ENCODE assay signal across 10 mouse cellular contexts in the genomic region with DNA sequence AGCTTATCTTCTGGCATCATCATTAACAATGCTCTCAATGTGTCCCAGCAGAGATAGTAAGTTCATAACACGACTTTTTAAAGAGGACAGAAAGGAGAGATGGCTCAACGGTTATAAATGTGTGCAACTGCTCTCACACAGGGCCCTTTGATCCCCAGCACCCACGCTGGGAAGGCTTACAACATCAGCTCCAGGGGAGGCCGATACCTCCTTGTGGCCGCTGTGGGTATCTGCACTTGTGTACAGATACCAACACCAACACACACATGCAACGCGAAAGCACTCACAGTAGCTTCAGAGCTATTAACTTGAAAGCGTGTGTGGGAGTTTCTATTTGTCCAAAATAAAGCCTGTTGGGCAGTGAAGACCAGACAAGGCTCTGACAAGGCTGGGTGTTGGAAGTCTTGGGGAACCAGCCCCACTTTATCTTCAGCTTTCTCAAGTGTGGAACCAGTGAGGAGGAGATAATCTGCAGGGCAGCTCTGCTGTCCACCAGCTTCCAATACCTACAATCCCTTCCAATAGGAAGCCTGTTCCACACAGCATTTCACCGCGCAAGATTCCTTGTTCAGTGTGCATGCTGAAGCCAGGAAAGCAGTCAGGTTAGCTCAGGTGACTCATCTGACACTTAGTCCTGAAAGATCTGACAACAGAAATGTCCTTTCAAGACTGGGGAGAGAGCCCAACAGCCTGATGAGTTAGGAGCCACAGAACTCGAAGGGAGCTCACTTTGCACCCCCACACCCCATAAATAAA. TPM values are rescaled to one million over a fixed set of nuclear protein-coding genes. Genes with fewer than 3 reads are reported as not detected.
DNase-seq lines count a peak whose midpoint lies in the region; ATAC-seq lines count a peak whose summit lies in the region.
"Had no signal": no experiment of that assay in that cellular context is flagged by ENCODE, and none has a peak within 500 bp of the region (broad histone marks: within the 10 kb centered on the region; RNA-seq: fewer than 3 reads in every experiment).

No protein-coding gene starts in this region.

- no peaks in the 10 kb centered on the region for H3K9me3 ChIP-seq in forebrain, embryonic 13.5 days (replicated peaks)
- H3K9me3 ChIP-seq in midbrain, embryonic 16.5 days (replicated peaks; ENCODE audit: control insufficient read depth, low read length, poor library complexity, severe bottlenecking), result no peaks in the 10 kb centered on the region

- H3K4me2 ChIP-seq in forebrain, embryonic 13.5 days, result peak overlapping the region; percentile 96
- H3K4me2 ChIP-seq in midbrain, embryonic 16.5 days (ENCODE audit: low read length), result peak overlapping the region; percentile 97

- WGBS in forebrain, embryonic 13.5 days, result 81% methylated on average over 11 of the region's 11 CpGs
- WGBS in midbrain, embryonic 16.5 days, result 76% methylated on average over 11 of the region's 11 CpGs

- no peak overlapping the region for H3K27ac ChIP-seq in forebrain, embryonic 13.5 days
- H3K27ac ChIP-seq in midbrain, embryonic 16.5 days (ENCODE audit: low read length), result no peak overlapping the region

- peaks cover 19% of the 10 kb centered on the region for H3K36me3 ChIP-seq in forebrain, embryonic 13.5 days (ENCODE audit: poor library complexity, severe bottlenecking)
- peaks cover 15% of the 10 kb centered on the region for H3K36me3 ChIP-seq in midbrain, embryonic 16.5 days (ENCODE audit: control insufficient read depth, insufficient read depth, low read length)

- no peak for ATAC-seq in forebrain, embryonic 13.5 days
- ATAC-seq in midbrain, embryonic 16.5 days, result no peak

- peak overlapping the region; percentile 96 for H3K4me3 ChIP-seq in forebrain, embryonic 13.5 days
- H3K4me3 ChIP-seq in midbrain, embryonic 16.5 days (ENCODE audit: low read depth, low read length), result peak overlapping the region; percentile 93

- no peaks in the 10 kb centered on the region for H3K27me3 ChIP-seq in forebrain, embryonic 13.5 days
- no peaks in the 10 kb centered on the region for H3K27me3 ChIP-seq in midbrain, embryonic 16.5 days (ENCODE audit: control insufficient read depth, insufficient read depth, low read depth, low read length)

- peaks cover 32% of the 10 kb centered on the region for H3K4me1 ChIP-seq in forebrain, embryonic 13.5 days
- H3K4me1 ChIP-seq in midbrain, embryonic 16.5 days (ENCODE audit: control insufficient read depth, insufficient read depth, low read length), result peaks cover 34% of the 10 kb centered on the region

- peak; percentile 32 for DNase-seq in adrenal gland, postnatal 10 days
- no peak for DNase-seq in adrenal gland, adult 2 months
- DNase-seq in ES-CJ7 (ENCODE audit: low read depth, low spot score), result peak; percentile 86
- DNase-seq in kidney, postnatal 4 days, result peak; percentile 41 to 56
- DNase-seq in frontal cortex, postnatal 14 days (ENCODE audit: low spot score in 2 of 2), result no peak
- DNase-seq in ovary, adult 18-20 months (ENCODE audit: low spot score), result no peak

- H3K9ac ChIP-seq in forebrain, embryonic 13.5 days, result peak overlapping the region; percentile 90
- peak overlapping the region; percentile 96 for H3K9ac ChIP-seq in midbrain, embryonic 16.5 days (ENCODE audit: low read depth, low read length)

RNA-seq across cellular contexts. Expression of a gene that starts 8.0 kb away (rescaled TPM):
- total RNA-seq in adrenal gland, postnatal 10 days (2021), result 10 to 100 TPM; 10.5 to 12.8 TPM
- 10 to 100 TPM; 11.0 to 11.3 TPM for total RNA-seq in adrenal gland, adult 2 months (2021)
- polyA plus RNA-seq in adrenal gland, adult 2 months (2012; rRNA removed), result 7.8 TPM in 2 replicates
- 8.7 and 9.9 TPM in 2 replicates for polyA plus RNA-seq in forebrain, embryonic 13.5 days (2015; fragmentation: Nextera tagmentation; extraction: Ambion mirVana)
- polyA plus RNA-seq in midbrain, embryonic 16.5 days (2015; fragmentation: Nextera tagmentation; extraction: Ambion mirVana), result 18.2 and 19.1 TPM in 2 replicates

RNA-seq across cellular contexts. Expression of a gene that starts 14.9 kb away (rescaled TPM):
- not detected for total RNA-seq in adrenal gland, postnatal 10 days (2021)
- total RNA-seq in adrenal gland, adult 2 months (2021), result not detected
- 0.26 and 0.58 TPM in 2 replicates for polyA plus RNA-seq in adrenal gland, adult 2 months (2012; rRNA removed)
- not detected in 2 replicates for polyA plus RNA-seq in forebrain, embryonic 13.5 days (2015; fragmentation: Nextera tagmentation; extraction: Ambion mirVana)
- polyA plus RNA-seq in midbrain, embryonic 16.5 days (2015; fragmentation: Nextera tagmentation; extraction: Ambion mirVana), result not detected in 2 replicates
- total RNA-seq: left cerebral cortex, postnatal 10 days had no signal
- polyA plus RNA-seq: C2C12 had no signal

RNA-seq across cellular contexts. Expression of a gene that starts 59.5 kb away (rescaled TPM):
- total RNA-seq in adrenal gland, postnatal 10 days (2021), result 10 to 100 TPM; 84.3 to 86.7 TPM
- total RNA-seq in adrenal gland, adult 2 months (2021), result 100 to 1,000 TPM in 1 of 2 experiments, 10 to 100 TPM in 1; 87.4 to 180 TPM
- polyA plus RNA-seq in adrenal gland, adult 2 months (2012; rRNA removed), result 181 and 270 TPM in 2 replicates
- 2.4 and 3.0 TPM in 2 replicates for polyA plus RNA-seq in forebrain, embryonic 13.5 days (2015; fragmentation: Nextera tagmentation; extraction: Ambion mirVana)
- polyA plus RNA-seq in midbrain, embryonic 16.5 days (2015; fragmentation: Nextera tagmentation; extraction: Ambion mirVana), result 3.5 and 3.8 TPM in 2 replicates

Comparison
In these comparisons a context has a peak if more than half of its experiments do, and no peak if none do; other contexts are left out.
1. DNase-seq: peak in adrenal gland, postnatal 10 days (single experiment), ES-CJ7 (single experiment) and kidney, postnatal 4 days (2 of 2); none in adrenal gland, adult 2 months (single experiment), frontal cortex, postnatal 14 days (0 of 2) and ovary, adult 18-20 months (single experiment).
2. RNA of a gene that starts 59.5 kb away (polyA plus RNA-seq): 181 to 270 TPM in adrenal gland, adult 2 months; 3.5 to 3.8 TPM in midbrain, embryonic 16.5 days and 2.4 to 3.0 TPM in forebrain, embryonic 13.5 days; every median in the first group is over 10 times any median in the second.